Mouse (Mus musculus): ENCODE data around the gene Gm17304. TPM values are rescaled to one million over a fixed set of nuclear protein-coding genes. Genes with fewer than 3 reads are reported as not detected.
A peak's percentile ranks its signal among the peaks of the same experiment; 100 is the strongest.

The Gm17304 gene
- not detected for total RNA-seq (2021)
- long read RNA-seq: 0 reads

DNA sequence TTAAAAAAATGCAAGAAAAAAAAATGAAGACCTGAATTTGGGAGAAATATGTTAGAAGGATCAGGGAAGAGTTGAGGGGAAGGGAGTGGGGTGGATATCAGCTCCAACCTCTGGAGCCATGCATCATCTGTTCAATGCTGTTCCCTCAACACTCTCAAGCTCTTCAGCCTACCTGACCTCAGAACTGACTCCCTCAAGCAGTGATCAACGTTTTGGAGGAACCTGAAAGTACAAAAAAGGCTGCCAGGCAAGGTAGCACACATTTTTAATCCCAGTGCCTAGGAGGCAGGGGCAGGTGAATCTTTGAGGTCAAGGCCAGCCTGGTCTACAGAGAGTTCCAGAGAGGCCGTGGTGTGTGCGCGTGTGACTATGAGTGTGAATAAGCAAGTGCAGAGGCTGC, at the start of gene Gm17304:
Gene Gm17304 (plus strand): TSS at position 301 of the 400 bp plus-strand sequence.
- no peak for DNase-seq (ENCODE audit: low spot score in 2 of 2)

DNA sequence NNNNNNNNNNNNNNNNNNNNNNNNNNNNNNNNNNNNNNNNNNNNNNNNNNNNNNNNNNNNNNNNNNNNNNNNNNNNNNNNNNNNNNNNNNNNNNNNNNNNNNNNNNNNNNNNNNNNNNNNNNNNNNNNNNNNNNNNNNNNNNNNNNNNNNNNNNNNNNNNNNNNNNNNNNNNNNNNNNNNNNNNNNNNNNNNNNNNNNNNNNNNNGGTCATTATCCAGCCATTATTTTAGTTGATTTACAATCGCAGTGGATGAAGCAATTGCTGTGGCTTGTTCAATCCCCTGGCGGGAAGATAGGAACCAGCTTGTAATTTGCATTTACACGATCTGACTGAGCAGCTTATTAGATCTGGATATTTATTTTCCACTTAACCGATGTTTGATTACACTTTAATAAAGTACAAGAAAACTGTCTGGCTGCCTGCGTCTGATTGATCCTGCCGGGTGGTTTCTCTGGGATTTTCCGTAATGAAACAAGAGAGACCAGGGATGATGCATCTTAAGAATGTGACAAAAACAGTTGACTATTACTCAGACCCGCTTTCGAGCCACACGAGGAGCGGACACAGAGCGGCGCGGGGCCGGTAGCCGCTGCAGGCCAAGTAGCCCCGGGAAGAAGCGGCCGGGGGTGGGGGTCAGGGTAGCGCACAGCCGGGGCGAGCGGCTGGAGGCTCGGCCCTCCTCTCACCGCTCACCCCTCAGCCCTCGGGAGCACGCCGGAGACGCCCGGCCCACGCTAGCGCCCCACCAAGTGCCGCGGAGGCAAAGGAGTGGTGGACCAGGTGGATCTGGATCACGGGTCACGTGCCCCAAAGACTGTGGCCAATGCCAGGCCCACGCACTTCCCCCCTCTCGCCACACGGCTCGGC, 48.0 kb upstream of the Gm17304 start:
- peak; percentile 11 to 38 for DNase-seq (ENCODE audit: low spot score in 2 of 2)

DNA sequence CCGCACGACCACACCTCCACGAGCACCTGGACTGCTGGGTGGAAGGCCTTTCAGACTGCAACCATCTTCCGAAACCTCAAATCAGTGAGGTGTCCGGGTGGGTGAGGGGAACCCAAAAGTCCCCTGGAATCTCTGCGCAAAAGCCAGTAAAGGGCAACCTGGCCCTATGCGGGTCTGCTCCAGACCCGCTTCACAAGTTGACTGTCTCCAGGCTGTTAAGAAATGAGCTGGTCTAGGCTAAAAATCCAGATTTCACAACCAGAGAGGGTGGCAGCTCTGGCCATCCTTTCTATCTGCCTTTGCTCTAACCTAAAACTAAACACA, 47.4 kb upstream of the Gm17304 start:
- no peak for DNase-seq (ENCODE audit: low spot score in 2 of 2)

DNA sequence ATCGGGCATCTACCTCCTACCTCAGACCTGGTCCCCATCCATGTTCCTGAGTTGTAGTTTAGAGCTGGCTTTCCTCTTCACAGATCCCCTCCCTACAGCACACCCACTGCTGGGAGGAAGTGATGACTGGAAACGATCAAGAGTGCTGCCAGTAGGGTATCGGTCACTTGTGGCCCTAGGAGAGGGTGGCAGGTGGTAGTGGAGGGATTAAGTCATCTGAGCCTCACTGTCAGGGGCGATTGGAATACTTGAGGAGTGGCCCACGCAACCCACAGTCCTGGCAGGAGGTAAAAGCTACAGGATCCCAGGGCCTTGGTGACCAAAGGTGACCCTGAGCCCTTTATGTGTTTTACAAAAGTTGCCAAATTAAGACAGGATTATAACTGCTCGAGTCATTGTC, 42.9 kb upstream of the Gm17304 start:
- no peak for DNase-seq (ENCODE audit: low spot score in 2 of 2)

DNA sequence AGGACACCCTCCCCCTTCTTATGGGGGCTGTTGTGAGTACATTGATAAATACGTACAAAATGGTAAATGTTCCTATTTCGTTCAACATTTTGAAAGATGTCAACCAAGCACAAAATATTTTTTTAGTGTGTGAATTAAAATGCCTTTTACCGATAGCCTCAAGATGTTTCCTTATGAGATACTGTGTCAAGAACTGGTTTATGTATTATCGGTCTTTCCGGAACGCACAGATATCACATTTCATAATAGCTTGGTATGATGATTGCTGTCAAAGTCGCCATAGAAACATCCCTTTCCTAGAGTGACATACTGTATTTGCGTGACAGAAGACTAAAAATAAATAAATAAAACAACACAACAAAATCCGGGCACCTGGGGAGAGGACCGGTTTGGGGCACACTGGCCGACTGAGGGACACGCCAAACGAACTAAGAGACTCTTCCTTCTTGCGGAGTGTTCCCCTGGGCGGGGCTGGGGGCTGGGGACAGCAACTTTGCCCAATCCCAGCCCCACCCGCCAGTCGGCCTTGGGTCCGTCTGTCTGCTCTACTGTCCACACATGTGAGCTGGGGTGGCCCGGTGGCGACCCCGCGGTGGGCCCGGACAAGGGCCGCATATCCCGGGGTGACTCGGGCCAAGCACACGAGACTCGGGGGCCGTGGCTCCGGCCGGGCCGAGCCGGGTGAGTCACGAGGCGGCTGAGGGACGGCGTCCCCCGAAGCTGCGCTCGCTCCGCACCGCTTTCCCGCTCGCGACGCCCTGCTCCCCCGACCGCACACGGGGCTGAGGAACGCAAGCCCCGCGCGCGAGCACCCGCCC, 34.9 kb upstream of the Gm17304 start:
- DNase-seq (ENCODE audit: low spot score in 2 of 2): peak; percentile 8 to 17

DNA sequence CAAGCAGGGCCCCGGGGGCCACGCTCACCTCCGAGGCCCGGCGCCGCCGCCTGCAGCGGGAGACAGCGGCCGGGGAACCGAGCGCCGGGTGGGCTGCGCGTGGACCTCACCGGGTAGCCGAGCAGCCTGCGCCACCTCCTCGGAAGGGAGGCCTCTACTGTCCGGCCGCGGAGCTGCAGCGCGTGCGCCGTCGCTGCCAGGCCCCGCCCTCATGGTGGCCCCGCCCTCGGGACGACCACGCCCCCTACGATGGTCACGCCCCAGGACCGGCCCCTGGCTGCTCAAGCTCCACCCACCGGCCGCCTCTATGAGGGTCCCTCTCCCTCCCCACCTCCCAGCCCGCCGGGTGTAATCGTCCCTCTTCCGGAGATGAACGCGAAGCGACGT, 34.3 kb upstream of the Gm17304 start:
- peak; percentile 81 to 86 for DNase-seq (ENCODE audit: low spot score in 2 of 2)

DNA sequence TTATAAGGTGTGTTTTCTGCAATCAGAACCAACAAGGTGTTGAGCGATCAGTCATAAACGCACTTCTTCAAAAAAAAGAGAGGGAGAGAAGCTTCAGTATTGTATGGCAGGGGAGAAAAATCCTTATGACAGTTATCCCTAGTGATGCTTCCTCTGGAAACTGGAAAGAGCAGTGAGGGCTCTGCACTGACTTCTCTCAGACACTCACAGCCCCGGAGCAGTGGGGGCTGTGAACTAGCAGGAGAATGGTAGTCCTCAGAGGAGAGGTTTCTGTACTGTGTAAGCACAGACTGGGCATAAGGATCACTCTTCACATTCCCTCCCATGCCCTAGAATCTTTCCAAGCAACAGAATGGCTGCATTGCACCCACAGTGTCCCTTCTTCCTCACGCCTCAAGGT, 33.8 kb upstream of the Gm17304 start:
- no peak for DNase-seq (ENCODE audit: low spot score in 2 of 2)

DNA sequence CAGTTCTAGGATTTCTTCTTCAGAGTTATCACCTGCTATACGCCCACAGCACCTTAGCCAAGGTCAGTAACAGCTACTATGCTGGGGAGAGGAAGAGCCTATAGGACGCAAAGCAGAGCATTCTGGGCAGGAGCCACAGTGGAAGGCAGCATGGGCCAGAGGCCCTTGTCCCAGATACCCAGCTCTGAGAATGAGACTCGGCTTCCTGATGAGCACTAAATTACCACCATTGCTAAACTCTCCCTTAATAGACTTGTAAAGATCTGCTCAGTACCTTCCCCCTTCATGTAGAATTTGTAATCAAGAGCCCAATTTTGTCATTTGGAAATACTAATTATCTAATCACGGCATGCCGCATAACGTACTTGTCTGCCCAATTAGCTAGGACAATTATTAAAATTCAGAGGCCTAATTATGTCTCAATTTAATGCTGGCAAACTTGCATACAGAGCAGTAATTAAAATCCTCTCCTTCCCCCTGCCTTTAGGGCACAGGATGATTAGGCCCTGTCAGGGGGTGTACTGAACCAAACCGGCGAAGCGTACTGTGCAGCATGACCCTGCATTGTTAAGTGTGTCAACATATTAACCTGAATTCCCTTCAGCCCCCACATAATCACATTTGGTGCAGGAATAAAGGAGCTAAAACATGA, 31.5 kb upstream of the Gm17304 start:
- no peak for DNase-seq (ENCODE audit: low spot score in 2 of 2)

DNA sequence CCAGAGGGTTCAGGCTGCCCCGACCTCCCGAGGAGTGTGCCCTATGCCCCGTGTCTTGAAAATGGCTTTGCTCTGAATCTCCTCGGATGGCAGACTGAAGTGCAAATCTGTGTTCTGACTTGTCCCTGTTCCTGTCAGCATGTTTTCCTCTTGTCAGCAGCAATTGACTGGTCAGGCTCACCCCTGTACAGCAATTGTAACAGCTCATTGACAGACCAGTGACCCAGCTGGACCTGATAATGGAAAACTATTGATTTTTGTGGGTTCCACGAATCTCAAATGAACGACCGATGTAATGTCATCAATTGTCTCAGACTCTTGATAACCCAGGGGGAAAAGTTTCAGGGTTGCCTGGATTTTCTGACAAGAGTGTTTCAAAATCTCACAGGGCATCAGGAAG, 28.0 kb upstream of the Gm17304 start:
- no peak for DNase-seq (ENCODE audit: low spot score in 2 of 2)

DNA sequence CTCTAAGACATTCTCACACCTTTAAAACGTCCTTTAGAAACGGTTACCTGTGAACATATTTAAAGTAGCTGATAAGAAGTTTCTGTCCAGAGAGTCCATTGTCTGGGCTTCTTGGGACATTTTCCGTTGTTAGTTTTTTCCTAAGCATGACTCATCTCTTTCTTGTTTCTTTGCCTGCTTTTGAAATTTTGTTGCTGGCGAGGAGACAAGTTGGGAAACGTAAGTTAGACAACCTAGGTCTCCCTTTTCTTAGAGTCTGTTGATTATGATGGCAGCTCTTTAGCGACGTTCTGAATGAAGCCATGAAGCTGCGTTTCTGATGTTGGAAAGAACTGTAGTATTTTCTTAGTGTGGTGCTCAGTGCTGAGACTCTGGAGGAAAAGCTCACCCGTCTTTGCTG, 19.9 kb upstream of the Gm17304 start:
- DNase-seq (ENCODE audit: low spot score in 2 of 2): no peak

DNA sequence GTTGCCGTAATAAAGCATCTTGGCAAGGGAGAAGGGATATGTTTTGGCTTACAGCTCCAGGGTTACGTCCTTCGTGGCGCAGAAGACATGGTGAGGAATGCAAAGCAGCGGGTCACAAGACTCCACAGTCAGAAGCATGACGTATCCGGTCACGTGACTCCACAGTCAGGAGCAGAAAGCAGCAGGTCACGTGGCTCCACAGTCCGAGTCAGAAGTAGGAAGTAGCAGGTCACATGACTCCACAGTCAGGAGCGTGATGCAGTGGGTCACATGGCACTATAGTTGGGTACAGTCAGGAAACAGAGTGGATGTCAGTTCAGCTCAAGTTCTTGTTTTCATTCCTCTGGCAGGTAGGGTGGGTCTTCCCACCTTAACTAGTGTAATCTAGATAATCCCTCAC, 19.2 kb upstream of the Gm17304 start:
- no peak for DNase-seq (ENCODE audit: low spot score in 2 of 2)

DNA sequence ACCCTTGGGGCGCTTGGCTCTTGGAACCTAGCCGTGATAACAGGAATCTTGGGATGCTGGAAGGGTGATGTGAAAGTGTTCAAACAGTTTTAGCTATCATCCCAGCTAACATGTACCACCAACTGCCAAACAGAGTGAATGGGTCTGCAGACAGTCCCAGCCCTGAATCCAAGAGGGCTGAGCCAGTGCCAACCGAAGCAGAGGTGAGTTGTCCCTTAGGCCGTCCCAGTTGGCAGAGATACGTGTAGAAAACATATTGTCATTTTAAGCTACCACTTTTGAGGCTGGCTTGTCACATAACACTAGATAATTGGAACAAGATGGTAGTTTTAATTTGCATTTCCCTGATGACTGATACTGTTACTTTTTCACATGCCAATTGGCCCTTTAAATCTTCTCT, 18.2 kb upstream of the Gm17304 start:
- DNase-seq (ENCODE audit: low spot score in 2 of 2): no peak

DNA sequence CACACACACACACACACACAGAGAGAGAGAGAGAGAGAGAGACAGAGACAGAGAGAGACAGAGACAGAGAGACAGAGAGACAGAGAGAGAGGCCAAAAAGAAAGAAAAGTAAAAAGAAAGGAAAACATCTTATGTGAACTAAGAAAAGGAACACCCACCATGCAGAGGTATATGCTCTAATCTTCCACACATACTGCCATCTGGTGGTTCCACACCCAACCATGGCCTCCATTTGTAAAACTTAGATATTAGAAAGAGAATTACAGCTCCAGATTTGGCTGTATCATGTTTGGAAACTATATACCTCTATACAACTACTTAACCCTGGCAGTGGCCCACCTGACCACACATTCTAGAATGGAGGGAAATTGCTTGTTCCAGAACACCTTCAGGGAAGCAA, 14.5 kb upstream of the Gm17304 start:
- no peak for DNase-seq (ENCODE audit: low spot score in 2 of 2)

DNA sequence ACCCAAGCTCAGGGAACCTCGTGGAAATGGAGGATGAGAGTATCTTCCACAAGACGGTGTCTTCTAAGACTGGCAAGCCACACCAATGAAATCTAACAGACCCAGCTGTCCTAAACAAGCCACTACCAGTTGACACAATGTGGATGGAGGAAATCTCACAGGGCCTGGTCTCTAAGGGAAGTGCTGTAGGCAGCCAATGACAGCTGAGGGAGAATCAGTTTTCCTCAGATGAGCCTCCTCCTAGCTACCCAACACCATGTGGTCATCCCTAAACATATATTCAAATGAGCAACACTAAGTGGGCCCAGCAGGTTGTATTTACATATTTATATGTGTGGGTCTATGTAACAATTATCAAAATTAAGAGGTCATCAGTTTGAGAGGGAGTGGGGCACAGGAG, 11.4 kb upstream of the Gm17304 start:
- no peak for DNase-seq (ENCODE audit: low spot score in 2 of 2)

DNA sequence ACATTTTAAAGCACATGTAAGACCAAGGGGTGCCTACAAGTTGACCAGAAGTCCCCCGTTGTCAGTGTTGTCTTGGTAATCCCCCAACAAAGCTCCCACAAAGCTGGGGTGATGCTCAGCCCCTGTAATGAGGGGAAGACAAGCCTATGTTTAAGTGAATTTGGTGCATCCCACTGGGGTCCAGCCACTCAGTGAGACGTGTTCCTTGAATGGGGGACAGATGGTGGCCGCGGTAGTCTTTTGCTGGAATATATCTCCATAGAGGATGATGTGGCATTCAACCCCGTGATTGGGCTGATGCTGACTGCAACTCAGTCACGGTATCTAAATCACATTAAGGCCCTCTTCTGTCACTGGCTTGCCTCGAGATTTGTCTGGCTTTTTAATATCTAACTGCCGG, 9.4 kb upstream of the Gm17304 start:
- peak in 1 of 2 experiments; percentile 9 for DNase-seq (ENCODE audit: low spot score in 2 of 2)

DNA sequence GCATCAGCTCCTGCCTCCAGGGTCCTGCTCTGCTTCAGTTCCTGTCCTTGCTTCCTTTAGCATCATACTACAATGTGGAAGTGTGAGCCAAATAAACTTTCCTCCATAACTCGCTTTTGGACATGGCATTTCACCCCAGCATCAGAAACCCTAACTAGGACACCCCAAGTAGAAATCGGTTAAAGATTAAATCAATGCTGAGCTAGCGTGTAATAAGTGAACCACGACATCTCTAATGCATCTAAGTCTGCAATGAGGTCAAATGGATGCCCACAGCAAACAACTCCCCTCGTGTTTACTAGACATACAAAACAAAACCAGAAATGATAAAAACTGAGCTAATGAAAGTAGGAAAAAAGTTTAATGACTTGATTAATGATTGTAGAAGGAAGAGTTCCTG, 4.5 kb upstream of the Gm17304 start:
- no peak for DNase-seq (ENCODE audit: low spot score in 2 of 2)

DNA sequence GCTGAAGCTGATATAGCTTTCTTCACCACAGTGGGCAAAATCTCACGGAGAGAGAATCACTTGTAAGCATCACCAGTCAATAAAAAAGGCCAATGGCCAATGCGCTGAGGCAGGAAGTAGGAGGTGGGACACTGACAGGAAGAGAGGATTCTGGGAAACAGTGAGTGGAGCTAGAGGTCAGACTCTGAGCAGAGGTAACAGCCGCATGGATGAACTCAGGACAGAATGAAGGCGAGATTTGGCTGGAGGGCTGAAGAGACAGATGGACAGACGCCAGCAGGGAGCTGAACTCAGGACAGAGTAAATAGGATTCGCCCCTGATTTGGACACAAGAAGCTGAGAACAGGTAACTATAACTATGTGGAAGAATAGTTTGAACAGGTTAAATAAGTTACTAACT, 3.8 kb upstream of the Gm17304 start:
- DNase-seq (ENCODE audit: low spot score in 2 of 2): no peak

DNA sequence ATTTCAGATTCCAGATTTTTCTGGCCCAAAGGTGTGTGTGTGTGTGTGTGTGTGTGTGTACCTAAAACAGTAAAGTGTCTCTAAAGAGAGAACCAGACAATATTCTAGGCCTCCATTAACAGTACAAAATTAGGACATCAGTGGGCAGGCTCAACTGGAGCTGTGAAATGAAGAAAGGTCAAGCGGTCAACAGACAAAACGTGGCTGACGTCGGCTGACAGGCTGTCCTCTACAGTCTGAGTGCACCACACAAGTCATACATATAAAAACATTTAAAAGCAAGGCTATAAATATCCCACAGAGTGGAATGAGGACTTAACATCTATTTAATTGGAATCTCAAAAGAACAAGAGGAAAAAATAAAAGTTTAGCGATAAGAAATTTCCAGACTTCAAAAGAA, 1.8 kb upstream of the Gm17304 start:
- DNase-seq (ENCODE audit: low spot score in 2 of 2): no peak

DNA sequence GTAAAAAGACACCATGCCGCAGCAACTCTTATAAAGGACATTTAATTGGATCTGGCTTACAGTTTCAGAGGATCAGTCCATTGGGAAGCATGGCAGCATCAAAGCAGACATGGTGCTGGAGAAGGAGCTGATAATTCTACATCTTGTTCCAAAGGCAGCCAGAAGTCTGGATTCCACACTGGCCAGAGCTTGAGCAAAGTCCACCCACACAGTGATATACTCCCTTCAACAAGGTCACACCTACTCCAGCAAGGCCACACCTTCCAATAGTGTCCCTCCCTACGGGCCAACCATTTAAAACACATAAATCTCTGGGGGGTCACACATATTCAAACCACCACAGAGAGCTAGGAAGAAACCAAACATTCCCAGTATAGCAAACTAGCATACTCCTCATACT, 3.3 kb downstream of the Gm17304 start:
- no peak for DNase-seq (ENCODE audit: low spot score in 2 of 2)

DNA sequence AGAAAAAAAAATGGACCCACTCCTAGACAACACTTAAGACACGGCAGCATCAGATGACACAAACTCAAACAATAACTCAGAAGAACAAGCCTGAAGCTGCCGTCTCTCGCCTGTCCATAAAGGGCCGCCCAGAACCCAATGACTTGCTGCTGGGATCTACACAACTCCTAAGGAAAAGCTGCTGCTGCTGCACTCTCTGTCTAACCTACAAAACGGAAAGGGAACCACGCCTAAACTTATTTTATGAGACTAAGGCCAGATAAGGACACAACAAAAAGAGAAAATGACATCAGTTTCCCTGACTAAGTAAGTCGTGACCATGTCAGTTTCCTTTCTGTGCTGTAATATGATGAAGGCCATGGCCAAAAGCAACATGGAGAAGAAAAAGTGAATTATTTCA, 5.7 kb downstream of the Gm17304 start:
- no peak for DNase-seq (ENCODE audit: low spot score in 2 of 2)

DNA sequence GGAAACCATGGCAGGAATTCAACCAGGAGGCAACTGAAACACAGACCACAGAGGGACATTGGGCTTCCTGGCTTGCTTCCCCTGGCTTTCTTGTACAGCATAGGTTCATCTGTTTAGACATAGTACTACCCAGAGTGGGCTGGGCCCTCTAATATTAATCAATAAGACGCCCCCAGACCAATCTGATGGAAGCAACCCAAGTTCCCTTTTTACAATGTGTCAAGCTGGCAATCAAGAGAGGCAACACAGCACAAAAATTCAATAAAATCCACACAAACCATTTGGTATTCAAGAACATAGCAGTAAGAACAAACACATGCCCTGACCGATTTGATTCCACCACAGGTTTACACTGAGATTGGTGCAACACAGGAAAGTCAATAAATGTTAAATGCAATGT, 6.1 kb downstream of the Gm17304 start:
- DNase-seq (ENCODE audit: low spot score in 2 of 2): peak; percentile 32 to 70

DNA sequence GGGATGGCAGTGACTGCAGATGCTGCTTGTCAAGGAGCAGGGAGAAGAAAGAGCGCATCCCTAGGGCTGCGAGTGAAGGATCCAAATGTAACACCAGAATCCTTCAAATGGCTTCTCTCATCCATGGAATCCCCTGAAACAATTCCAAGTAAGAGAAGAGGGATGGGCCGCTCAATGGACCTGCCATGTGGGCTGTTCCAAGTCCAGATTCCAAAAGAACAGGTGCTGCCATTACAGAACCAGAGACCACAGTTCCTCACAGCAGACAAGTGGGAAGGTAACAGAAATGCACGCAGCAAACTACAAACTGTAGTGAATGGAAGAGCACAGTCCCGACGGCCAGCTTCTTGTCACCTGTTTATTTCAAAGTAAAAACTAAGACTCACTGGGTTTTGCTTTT, 11.5 kb downstream of the Gm17304 start:
- no peak for DNase-seq (ENCODE audit: low spot score in 2 of 2)

All from layer of hippocampus, adult 18-20 months (tissue).